Mouse (Mus musculus) CD4-positive naive resting alpha-beta T cell, adult 76 days (primary cell): ENCODE results near the gene Sh3pxd2b. TPM values are rescaled to one million over a fixed set of nuclear protein-coding genes. Genes with fewer than 3 reads are reported as not detected.

ENCODE experiments used
- total RNA-seq: library from RNA; stranded (reverse); gene quantifications from one replicate; pipeline ENCODE4 v1.2.4, GENCODE M21; 2023

Sh3pxd2b gene
- total RNA-seq, result 0.18 TPM

GRCm38 (mm10) chr11:32347607-32348432, at the start of gene Sh3pxd2b:
TSS of gene Sh3pxd2b (plus strand) at chr11:32347820.

GRCm38 (mm10) chr11:32299865-32300264, 47.8 kb upstream of the Sh3pxd2b start, which contains the start of gene Hbq1a:
TSS of gene Hbq1a (plus strand) at chr11:32300069.

GRCm38 (mm10) chr11:32454800-32455506, 107.3 kb downstream of the Sh3pxd2b start, which contains the start of gene Ubtd2:
TSS of gene Ubtd2 (plus strand) at chr11:32455370.

Other genes starting within 250 kb of the Sh3pxd2b start
- 5.5 TPM for gene Il9r, start 147.5 kb upstream of the Sh3pxd2b start, total RNA-seq
- 13.9 TPM for gene Snrnp25, start 142.4 kb upstream of the Sh3pxd2b start, total RNA-seq
- gene Rhbdf1, start 125.5 kb upstream of the Sh3pxd2b start, total RNA-seq, result 0.91 TPM
- gene Mpg, start 121.3 kb upstream of the Sh3pxd2b start, total RNA-seq, result 24.2 TPM
- gene Nprl3, start 80.1 kb upstream of the Sh3pxd2b start, total RNA-seq, result 56.2 TPM
- gene Hba-x, start 71.4 kb upstream of the Sh3pxd2b start, total RNA-seq, result not detected
- gene Hba-a1, start 64.3 kb upstream of the Sh3pxd2b start, total RNA-seq, result 2,503 TPM
- gene Hbq1b, start 60.9 kb upstream of the Sh3pxd2b start, total RNA-seq, result 1.5 TPM
- gene Hba-a2, start 51.3 kb upstream of the Sh3pxd2b start, total RNA-seq, result 3,017 TPM
- gene Hbq1a, start 47.8 kb upstream of the Sh3pxd2b start, total RNA-seq, result not detected
- 5.8 TPM for gene Ubtd2, start 107.5 kb downstream of the Sh3pxd2b start, total RNA-seq
- gene Efcab9, start 184.3 kb downstream of the Sh3pxd2b start, total RNA-seq, result not detected
- gene Stk10, start 185.5 kb downstream of the Sh3pxd2b start, total RNA-seq, result 271 TPM